Mouse (Mus musculus) megakaryocyte, embryonic 14.5 days (primary cell): ENCODE data around the gene Kri1. TPM values are rescaled to one million over a fixed set of nuclear protein-coding genes. Genes with fewer than 3 reads are reported as not detected.
"Not testable (repeated sequence)": the region's sequence is repeated elsewhere in the genome, so short reads cannot be mapped to it uniquely, and the experiment has no call there.

Source experiments
- H3K27me3 ChIP-seq: replicated peaks from 2 replicates; pipeline ENCODE3; 2012; ENCODE audit warnings: inconsistent platforms
- H3K36me3 ChIP-seq: replicated peaks from 2 replicates; pipeline ENCODE3; 2012; ENCODE audit warnings: low read length, inconsistent platforms, mixed read lengths
- H3K4me1 ChIP-seq: 2 replicates; pipeline ENCODE4 v1.6.1; 2012; ENCODE audit warnings: inconsistent platforms
- H3K4me3 ChIP-seq: replicated peaks from 2 replicates; pipeline ENCODE3; 2012; ENCODE audit warnings: moderate library complexity, mild to moderate bottlenecking, inconsistent platforms
- H3K9me3 ChIP-seq: 2 replicates; pipeline ENCODE4 v1.6.1; 2012; ENCODE audit warnings: inconsistent platforms
- FLI1 ChIP-seq: IDR thresholded peaks from 2 replicates; pipeline ENCODE4 v1.6.1; 2012; ENCODE audit warnings: low read length, inconsistent platforms, mixed read lengths
- GATA1 ChIP-seq: IDR thresholded peaks from 3 replicates; pipeline ENCODE4 v1.6.1; 2012; ENCODE audit warnings: mixed read lengths, low read length, inconsistent platforms, borderline replicate concordance
- polyA plus RNA-seq: library from polyadenylated mRNA; stranded (reverse); fragments of >175 nt; gene quantifications from 2 replicates; pipeline ENCODE4 v1.2.3, GENCODE M21; 2012; ENCODE audit warnings: low replicate concordance; ENCODE audit not compliant: insufficient read depth

Gene Kri1
- polyA plus RNA-seq, 1 experiment: 47.4 TPM

DNA sequence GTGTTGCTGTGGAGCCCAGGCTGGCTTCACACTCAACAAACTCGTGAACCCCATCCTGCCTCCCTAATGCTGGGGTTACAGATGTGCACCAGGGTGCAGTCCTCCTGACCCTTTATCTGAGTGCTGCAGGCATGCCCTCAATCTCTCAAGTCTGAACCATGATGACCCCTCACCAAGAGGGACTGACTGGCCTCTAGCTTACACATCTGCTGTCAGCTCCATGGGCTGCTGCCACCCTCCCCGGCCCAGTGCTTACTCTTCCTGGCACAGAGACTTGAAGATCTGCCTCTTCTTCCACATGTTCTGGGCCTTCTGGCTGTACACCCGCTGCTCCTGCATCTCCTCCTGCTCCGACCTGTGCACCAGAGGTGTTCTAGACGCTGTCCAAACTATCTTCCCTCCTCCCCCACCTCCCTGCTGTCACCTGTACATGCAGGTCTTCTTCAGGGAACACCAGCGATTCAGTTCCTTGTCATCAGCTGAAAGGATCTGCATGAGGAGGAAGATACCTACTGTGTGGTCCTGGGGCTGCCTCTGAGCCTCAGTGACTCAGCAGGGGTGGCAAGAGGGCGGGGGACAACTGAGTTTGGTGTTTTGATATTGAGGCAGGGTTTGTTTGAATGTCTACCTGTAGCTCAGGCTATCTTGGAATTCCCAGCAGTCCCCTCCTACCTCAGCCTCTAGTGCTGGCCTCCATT is 12.6 kb downstream of the Kri1 start:
- TF ChIP-seq FLI1 (no peak), GATA1 (no peak)
- Histone ChIP-seq H3K4me3 (peak overlapping the region; percentile 59), H3K9me3 (no peaks in the 10 kb centered on the region), H3K4me1 (peaks cover 96% of the 10 kb centered on the region), H3K27me3 (no peaks in the 10 kb centered on the region), H3K36me3 (peaks cover 100% of the 10 kb centered on the region)

DNA sequence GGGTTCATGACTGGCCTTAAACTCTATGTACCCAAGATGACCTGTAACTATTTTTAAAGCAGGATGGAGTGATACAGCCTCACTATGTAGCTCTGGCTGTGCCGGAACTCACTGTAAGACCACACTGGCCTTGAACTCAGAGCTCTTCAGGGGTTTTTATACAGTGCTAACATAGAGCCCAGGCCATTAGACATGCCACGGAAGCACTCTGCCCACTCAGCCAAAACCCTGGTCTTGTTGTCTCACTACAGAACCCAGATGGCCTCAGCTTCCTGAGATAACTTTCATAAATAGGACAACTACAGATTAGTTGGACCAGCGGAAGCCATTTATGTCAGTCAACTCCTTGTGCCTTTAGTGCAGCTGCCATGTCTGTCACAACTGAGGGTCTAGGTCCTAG is 13.4 kb downstream of the Kri1 start:
- no peak for TF ChIP-seq GATA1
- no peak for TF ChIP-seq FLI1

GRCm38 (mm10) chr9:21273520-21274228 is 14.1 kb downstream of the Kri1 start:
- Histone ChIP-seq H3K9me3 (no peaks in the 10 kb centered on the region), H3K36me3 (peaks cover 98% of the 10 kb centered on the region), H3K4me1 (peaks cover 91% of the 10 kb centered on the region), H3K27me3 (no peaks in the 10 kb centered on the region), H3K4me3 (peak overlapping the region; percentile 15)
- TF ChIP-seq GATA1 (no peak), FLI1 (no peak)

More for the DNA sequence above, 13.4 kb downstream of the Kri1 start:
- Histone ChIP-seq H3K36me3 (peaks cover 98% of the 10 kb centered on the region), H3K9me3 (no peaks in the 10 kb centered on the region), H3K4me1 (peaks cover 93% of the 10 kb centered on the region), H3K27me3 (no peaks in the 10 kb centered on the region), H3K4me3 (peak overlapping the region; percentile 64)

GRCm38 (mm10) chr9:21273094-21273493 is 14.7 kb downstream of the Kri1 start:
- no peak overlapping the region for H3K4me3 ChIP-seq
- H3K4me1 ChIP-seq: peaks cover 92% of the 10 kb centered on the region
- no peak for TF ChIP-seq GATA1
- no peak for TF ChIP-seq FLI1
- H3K9me3 ChIP-seq: no peaks in the 10 kb centered on the region
- no peaks in the 10 kb centered on the region for H3K27me3 ChIP-seq
- H3K36me3 ChIP-seq: peaks cover 99% of the 10 kb centered on the region

DNA sequence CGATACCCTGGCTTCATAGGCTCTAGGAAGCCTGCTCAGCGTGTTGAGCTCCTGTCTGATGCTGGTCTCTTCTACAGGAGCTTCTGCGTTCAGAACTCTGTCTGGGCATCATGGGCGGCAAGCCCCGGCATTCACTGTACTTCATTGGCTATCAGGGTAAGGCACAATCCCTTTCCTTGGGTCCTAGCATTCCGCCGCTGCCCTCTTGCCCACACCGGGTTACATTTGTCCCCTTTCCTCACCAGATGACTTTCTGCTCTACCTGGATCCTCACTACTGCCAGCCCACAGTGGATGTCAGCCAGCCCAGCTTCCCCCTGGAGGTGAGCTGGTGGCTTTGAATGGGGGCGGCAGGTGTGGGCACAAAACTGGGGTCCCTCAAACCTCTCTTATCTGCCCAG is 15.4 kb downstream of the Kri1 start:
- no peak overlapping the region for H3K4me3 ChIP-seq
- H3K4me1 ChIP-seq: peaks cover 90% of the 10 kb centered on the region
- H3K36me3 ChIP-seq: peaks cover 98% of the 10 kb centered on the region
- H3K9me3 ChIP-seq: no peaks in the 10 kb centered on the region
- no peak for TF ChIP-seq FLI1
- no peak for TF ChIP-seq GATA1
- no peaks in the 10 kb centered on the region for H3K27me3 ChIP-seq

- H3K27me3 ChIP-seq, H3K9me3 ChIP-seq, H3K4me3 ChIP-seq: not testable (repeated sequence)
- peaks cover 81% of the 10 kb centered on the region for H3K36me3 ChIP-seq
- H3K4me1 ChIP-seq: peaks cover 85% of the 10 kb centered on the region
Observed at GRCm38 (mm10) chr9:21269590-21269989, 18.2 kb downstream of the Kri1 start.

GRCm38 (mm10) chr9:21268305-21268704 is 19.5 kb downstream of the Kri1 start:
- no peak overlapping the region for H3K4me3 ChIP-seq
- H3K27me3 ChIP-seq: no peaks in the 10 kb centered on the region
- no peak for TF ChIP-seq FLI1
- no peak for TF ChIP-seq GATA1
- H3K9me3 ChIP-seq: no peaks in the 10 kb centered on the region
- peaks cover 68% of the 10 kb centered on the region for H3K36me3 ChIP-seq
- peaks cover 81% of the 10 kb centered on the region for H3K4me1 ChIP-seq

DNA sequence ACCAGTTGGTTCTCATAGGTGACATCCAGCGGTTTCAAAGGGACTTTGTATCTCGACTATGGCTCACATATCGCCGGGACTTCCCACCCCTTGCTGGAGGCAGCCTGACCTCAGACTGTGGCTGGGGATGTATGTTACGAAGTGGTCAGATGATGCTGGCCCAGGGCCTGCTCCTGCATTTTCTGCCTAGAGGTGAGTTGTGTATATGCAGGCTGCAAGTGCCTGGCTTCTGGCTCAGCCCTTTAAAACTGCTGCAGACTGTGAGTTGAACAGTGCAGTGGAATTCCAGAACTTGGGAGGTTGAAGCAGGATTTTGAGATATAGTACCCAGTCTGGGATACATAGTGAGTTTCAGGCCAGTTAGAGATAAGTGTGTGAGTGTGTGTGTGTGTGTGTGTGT is 20.9 kb downstream of the Kri1 start:
- Histone ChIP-seq H3K36me3 (peaks cover 54% of the 10 kb centered on the region), H3K4me1 (peaks cover 69% of the 10 kb centered on the region), H3K27me3 (no peaks in the 10 kb centered on the region), H3K4me3 (peak overlapping the region; percentile 98), H3K9me3 (no peaks in the 10 kb centered on the region)
- TF ChIP-seq FLI1: no peak
- TF ChIP-seq GATA1: no peak

GRCm38 (mm10) chr9:21265611-21266010 is 22.2 kb downstream of the Kri1 start:
- TF ChIP-seq GATA1: no peak
- no peak for TF ChIP-seq FLI1
- Histone ChIP-seq H3K9me3 (no peaks in the 10 kb centered on the region), H3K27me3 (no peaks in the 10 kb centered on the region), H3K36me3 (peaks cover 41% of the 10 kb centered on the region), H3K4me1 (peaks cover 64% of the 10 kb centered on the region), H3K4me3 (peak overlapping the region; percentile 98)

DNA sequence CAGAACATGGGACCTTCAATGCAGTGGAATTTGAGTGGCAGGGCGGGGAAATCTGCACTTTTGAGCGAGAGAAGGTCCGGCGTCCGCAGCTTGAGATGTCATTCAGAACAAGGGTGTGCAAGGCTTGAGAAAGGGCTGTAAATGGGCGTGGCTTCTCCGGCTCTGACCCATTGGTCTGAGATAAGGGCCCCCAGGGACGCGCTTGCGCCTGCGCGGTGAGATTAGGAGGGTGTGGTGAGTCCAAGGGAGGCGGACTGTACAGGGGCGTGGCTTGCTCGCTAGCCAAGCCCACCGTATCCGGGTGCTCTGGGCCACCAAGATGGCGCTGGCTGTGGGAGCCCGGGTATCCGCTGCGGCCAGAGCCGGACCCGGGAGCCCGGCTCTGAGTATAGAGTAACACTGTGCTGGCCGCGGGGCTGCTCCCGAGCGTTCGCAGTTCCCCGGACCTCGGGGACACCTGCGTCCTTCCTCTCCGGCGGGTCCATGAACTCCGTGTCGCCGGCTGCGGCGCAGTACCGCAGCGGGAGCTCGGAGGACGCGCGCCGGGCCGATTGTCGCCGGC is 22.7 kb downstream of the Kri1 start, which contains the start of gene Atg4d:
Gene Atg4d, plus strand, starts transcription at position 294 of the 562 bp plus-strand sequence.
- H3K36me3 ChIP-seq: peaks cover 36% of the 10 kb centered on the region
- H3K4me1 ChIP-seq: peaks cover 64% of the 10 kb centered on the region
- no peaks in the 10 kb centered on the region for H3K27me3 ChIP-seq
- TF ChIP-seq FLI1 (no peak), GATA1 (peak; percentile 79)
- H3K9me3 ChIP-seq: no peaks in the 10 kb centered on the region
- peak within 1 kb of the TSS; percentile 98 for H3K4me3 ChIP-seq
